Mouse (Mus musculus): ENCODE data around the gene Mcfd2. TPM values are rescaled to one million over a fixed set of nuclear protein-coding genes. Genes with fewer than 3 reads are reported as not detected.

The Mcfd2 gene
- total and polyA plus RNA-seq, 2 experiments from 2014 or later, result 35.5 to 38.0 TPM

DNA sequence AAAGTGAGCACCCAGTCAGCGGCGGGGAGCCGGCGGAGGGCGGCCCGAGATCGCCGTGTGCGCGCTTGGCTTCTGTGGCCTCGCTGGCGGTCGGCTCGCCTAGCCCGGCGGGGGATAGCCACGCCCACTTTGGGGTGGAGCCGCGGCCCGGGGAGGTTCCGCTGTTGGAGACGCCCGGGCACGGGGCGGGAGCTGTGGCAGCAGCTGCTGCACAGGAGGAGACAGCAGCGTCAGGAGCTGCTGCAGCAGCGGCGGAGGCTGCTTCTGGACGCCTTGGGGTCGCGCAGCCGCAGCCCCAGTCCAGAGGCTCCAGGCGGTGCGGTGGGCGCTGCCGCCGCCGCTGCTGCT, 16.9 kb upstream of the Mcfd2 start, which contains the start of gene Ttc7:
Ttc7 (plus strand) TSS at position 181 of the 348 bp plus-strand sequence.
- H3K4me3 ChIP-seq (ENCODE audit: low read depth, low read length), result peak within 1 kb of the TSS; percentile 71
- no peaks in the 10 kb centered on the region for H3K9me3 ChIP-seq (ENCODE audit: low read length)
- H3K27me3 ChIP-seq (ENCODE audit: insufficient read depth, low read length), result 0 out of 2 replicates have a peak, but pooled peaks cover 5% of the 10 kb centered on the region
- ATAC-seq (ENCODE audit: low FRiP score) (peak; percentile 88), DNase-seq (ENCODE audit: low spot score) (peak; percentile 91)
- peak within 1 kb of the TSS; percentile 69 for H3K27ac ChIP-seq (ENCODE audit: low read depth, low read length)
- H3K9ac ChIP-seq (replicated peaks; ENCODE audit: low read length, poor library complexity, severe bottlenecking), result peak within 1 kb of the TSS; percentile 67
- no peak for TF ChIP-seq CTCF (IDR thresholded peaks at IDR 0.05)
- H3K4me2 ChIP-seq (ENCODE audit: low read depth, low read length, poor library complexity, severe bottlenecking), result peak within 1 kb of the TSS; percentile 99
- H3K4me1 ChIP-seq (ENCODE audit: insufficient read depth, low read length), result peaks cover 6% of the 10 kb centered on the region; the same call in 1 of the 2 replicates
- no peaks in the 10 kb centered on the region for H3K36me3 ChIP-seq (ENCODE audit: insufficient read depth, low read length)
- 0% methylated on average over 27 of the region's 38 CpGs for WGBS

DNA sequence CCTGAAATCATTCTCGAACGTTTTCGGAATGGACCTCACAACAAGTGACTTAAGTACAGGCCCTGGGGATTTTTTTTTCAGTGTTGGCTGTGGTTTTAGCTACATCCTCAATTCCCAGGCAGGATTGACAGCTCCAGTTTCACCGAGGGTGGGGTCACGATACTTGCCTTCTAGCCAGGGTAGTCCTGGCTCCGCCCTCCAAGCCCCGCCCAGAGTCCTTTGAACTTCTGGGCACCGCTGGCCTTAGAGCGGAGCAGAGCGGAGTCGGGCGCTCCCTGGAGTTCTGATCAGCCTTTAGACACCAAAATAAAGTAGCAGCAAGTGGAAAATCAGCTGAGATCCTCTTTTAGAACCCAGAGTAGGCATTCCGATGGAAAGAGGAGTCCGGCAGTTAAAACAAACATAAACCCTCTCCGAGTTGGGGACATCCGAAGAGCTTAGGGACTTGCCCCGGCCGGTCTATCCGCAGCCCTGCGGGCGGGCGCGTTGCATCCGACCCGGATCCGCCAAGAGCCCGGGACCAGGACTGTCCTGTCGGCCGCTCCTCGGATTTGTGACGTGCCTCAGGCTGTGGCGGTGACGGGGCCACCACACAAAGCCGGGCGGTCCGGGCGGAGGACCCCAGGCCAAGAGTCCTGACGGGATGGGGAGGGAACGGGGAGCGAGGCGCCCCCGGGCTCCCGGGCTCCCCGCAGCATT, 16.4 kb upstream of the Mcfd2 start:
- Histone ChIP-seq H3K4me3 (ENCODE audit: low read depth, low read length) (peak overlapping the region; percentile 71), H3K27me3 (ENCODE audit: insufficient read depth, low read length) (0 out of 2 replicates have a peak, but pooled peaks cover 5% of the 10 kb centered on the region), H3K36me3 (ENCODE audit: insufficient read depth, low read length) (no peaks in the 10 kb centered on the region), H3K4me1 (ENCODE audit: insufficient read depth, low read length) (peaks cover 6% of the 10 kb centered on the region; the same call in 1 of the 2 replicates), H3K9ac (replicated peaks; ENCODE audit: low read length, poor library complexity, severe bottlenecking) (peak overlapping the region; percentile 67), H3K4me2 (ENCODE audit: low read depth, low read length, poor library complexity, severe bottlenecking) (peak overlapping the region; percentile 99), H3K27ac (ENCODE audit: low read depth, low read length) (peak overlapping the region; percentile 69), H3K9me3 (ENCODE audit: low read length) (no peaks in the 10 kb centered on the region)
- WGBS, result under 1% methylated on average over 44 of the region's 44 CpGs
- no peak for TF ChIP-seq CTCF (IDR thresholded peaks at IDR 0.05)
- peak; percentile 67 for DNase-seq (ENCODE audit: low spot score)
- ATAC-seq (ENCODE audit: low FRiP score), result peak; percentile 74

DNA sequence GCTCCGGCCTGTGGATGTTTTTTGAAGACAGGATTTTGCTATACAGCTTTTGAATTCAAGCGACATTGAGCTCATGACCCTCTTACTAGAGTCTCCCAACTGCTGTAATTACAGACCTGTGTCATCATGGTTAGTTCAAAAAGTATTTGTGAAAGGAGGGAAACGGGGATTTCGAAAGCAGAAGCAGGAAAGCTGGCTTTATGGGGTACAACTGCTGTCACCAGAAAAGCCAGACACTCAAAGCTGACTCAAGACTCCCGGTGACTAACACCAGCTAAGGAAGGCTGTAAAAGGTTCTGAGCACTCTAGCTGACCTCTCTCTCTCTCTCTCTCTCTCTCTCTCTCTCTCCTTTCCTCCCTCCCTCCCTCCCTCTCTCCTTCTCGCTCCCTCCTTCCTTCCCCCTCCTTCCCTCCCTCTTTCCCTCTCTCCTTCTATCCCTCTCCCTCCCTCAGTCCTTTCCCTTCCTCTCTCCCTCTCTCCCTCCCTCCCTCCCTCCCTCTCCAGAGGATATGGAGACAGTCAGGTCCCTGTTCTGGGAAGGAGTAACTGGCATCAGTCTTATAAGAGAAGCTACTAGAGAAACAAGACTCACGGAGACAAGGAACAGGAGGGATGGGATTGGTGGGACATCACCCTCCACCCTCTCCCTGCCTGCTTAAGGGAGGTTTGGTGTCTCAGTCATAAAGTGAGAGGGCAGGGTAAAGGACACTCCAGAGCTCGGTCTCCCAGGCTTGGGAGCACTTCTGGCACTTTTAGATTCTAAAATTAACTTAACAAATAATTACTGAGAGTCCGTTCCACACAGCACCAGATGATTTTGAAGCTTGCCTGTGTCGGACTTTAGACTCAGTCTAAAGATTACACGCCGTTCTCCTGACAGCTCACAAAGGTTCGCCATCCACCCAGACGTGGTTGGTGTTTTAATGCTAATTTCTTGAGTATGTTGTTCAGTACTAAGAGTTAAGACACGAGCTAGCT, 9.9 kb upstream of the Mcfd2 start:
- ATAC-seq (ENCODE audit: low FRiP score) (no peak), DNase-seq (ENCODE audit: low spot score) (no peak)
- no peak overlapping the region for H3K4me2 ChIP-seq (ENCODE audit: low read depth, low read length, poor library complexity, severe bottlenecking)
- H3K9ac ChIP-seq (replicated peaks; ENCODE audit: low read length, poor library complexity, severe bottlenecking), result no peak overlapping the region
- no peak for TF ChIP-seq CTCF (IDR thresholded peaks at IDR 0.05)
- H3K27me3 ChIP-seq (ENCODE audit: insufficient read depth, low read length), result no peaks in the 10 kb centered on the region
- H3K27ac ChIP-seq (ENCODE audit: low read depth, low read length), result no peak overlapping the region
- no peak overlapping the region for H3K4me3 ChIP-seq (ENCODE audit: low read depth, low read length)
- H3K9me3 ChIP-seq (ENCODE audit: low read length), result no peaks in the 10 kb centered on the region
- no peaks in the 10 kb centered on the region for H3K36me3 ChIP-seq (ENCODE audit: insufficient read depth, low read length)
- no peaks in the 10 kb centered on the region for H3K4me1 ChIP-seq (ENCODE audit: insufficient read depth, low read length)
- 65% methylated on average over 15 of the region's 15 CpGs for WGBS

DNA sequence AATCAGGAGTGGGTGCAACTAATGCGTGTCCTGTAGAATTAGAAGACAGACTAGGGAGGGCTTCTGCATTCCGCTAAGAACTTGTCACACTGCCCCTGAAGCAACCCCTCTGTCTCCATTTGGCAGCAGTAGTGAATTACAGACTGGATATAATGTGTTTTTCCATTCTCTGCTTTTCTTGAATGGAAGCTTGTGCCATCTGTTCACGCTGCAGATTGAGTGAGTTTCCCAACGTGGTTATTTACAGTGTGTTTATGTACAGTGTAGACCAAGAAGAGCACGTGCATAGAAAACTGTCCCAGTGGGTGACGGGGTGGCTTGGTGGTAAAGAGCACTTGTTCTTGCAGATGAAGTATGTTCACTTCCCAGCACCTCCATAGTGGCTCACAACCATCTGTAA, 3.7 kb upstream of the Mcfd2 start:
- Histone ChIP-seq H3K27me3 (ENCODE audit: insufficient read depth, low read length) (no peaks in the 10 kb centered on the region), H3K36me3 (ENCODE audit: insufficient read depth, low read length) (no peaks in the 10 kb centered on the region), H3K9ac (replicated peaks; ENCODE audit: low read length, poor library complexity, severe bottlenecking) (no peak overlapping the region), H3K27ac (ENCODE audit: low read depth, low read length) (no peak overlapping the region), H3K9me3 (ENCODE audit: low read length) (no peaks in the 10 kb centered on the region), H3K4me3 (ENCODE audit: low read depth, low read length) (no peak overlapping the region), H3K4me2 (ENCODE audit: low read depth, low read length, poor library complexity, severe bottlenecking) (no peak overlapping the region), H3K4me1 (ENCODE audit: insufficient read depth, low read length) (peaks cover 5% of the 10 kb centered on the region; the same call in 1 of the 2 replicates)
- ATAC-seq (ENCODE audit: low FRiP score) (no peak), DNase-seq (ENCODE audit: low spot score) (no peak)
- WGBS, result 79% methylated on average over 6 of the region's 6 CpGs
- no peak for TF ChIP-seq CTCF (IDR thresholded peaks at IDR 0.05)

DNA sequence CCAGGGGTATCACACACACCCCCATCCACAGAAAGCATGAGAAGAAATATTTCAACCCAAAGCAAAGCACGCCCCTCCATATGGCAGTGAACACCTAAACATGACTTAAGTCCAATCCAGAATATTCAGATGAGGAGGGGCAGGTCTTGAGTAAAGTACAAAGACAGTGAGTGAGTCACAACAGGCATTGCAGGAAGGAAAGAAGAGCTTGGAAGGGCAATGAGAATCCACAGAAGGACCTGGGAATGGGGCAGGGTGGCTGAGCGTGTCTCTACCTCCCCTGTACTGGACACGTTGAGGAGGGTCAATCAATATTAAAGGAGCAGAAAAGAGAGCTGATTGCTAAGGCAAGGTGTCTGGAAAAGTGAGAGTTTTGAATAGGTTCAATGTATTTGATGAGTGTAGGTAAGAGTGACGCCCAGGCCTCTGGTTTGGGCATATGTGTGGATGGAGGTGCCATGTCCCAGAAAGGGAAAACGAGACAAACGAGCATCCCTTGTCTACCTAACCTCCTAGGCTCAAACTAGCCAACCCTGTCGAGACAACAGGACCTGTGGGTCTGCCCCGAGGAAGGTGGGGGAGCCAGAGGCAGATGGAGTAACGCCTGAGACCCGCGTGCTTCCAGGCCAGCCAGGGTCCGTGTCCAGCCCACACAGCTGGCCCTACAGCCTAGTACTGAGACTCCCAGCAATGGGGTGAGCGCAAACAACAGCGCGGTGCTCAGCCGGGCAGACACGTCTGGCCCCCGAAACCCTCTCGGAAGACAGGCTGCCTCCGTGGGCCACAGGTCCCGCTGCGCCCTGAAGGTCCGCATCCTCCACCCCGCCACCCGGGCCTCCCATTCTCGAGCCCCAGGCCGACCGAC, 576 bp downstream of the Mcfd2 start:
- H3K4me2 ChIP-seq (ENCODE audit: low read depth, low read length, poor library complexity, severe bottlenecking), result peak overlapping the region; percentile 85
- H3K4me1 ChIP-seq (ENCODE audit: insufficient read depth, low read length), result peaks cover 8% of the 10 kb centered on the region; the same call in 1 of the 2 replicates
- 0 out of 2 replicates have a peak, but pooled peaks cover 6% of the 10 kb centered on the region for H3K9me3 ChIP-seq (ENCODE audit: low read length)
- no peak for TF ChIP-seq CTCF (IDR thresholded peaks at IDR 0.05)
- H3K9ac ChIP-seq (replicated peaks; ENCODE audit: low read length, poor library complexity, severe bottlenecking), result peak overlapping the region; percentile 91
- peak; percentile 19 for DNase-seq (ENCODE audit: low spot score)
- peak; percentile 78 for ATAC-seq (ENCODE audit: low FRiP score)
- peak overlapping the region; percentile 78 for H3K27ac ChIP-seq (ENCODE audit: low read depth, low read length)
- WGBS, result 8% methylated on average over 28 of the region's 28 CpGs
- H3K36me3 ChIP-seq (ENCODE audit: insufficient read depth, low read length), result no peaks in the 10 kb centered on the region
- H3K4me3 ChIP-seq (ENCODE audit: low read depth, low read length), result peak overlapping the region; percentile 86
- H3K27me3 ChIP-seq (ENCODE audit: insufficient read depth, low read length), result no peaks in the 10 kb centered on the region
